Mouse (Mus musculus): ENCODE data around the gene Scgb3a1. TPM values are rescaled to one million over a fixed set of nuclear protein-coding genes. Genes with fewer than 3 reads are reported as not detected.

Gene Scgb3a1
- polyA plus RNA-seq (2014; fragmentation: Nextera tagmentation; extraction: Ambion mirVana): not detected in 2 replicates

- no peak for DNase-seq (ENCODE audit: low spot score)
- H3K4me1 ChIP-seq (replicated peaks; ENCODE audit: control insufficient read depth, insufficient read depth, low read length): 0 out of 2 replicates have a peak, but pooled peaks cover 10% of the 10 kb centered on the region
- no peak within 1 kb of the TSS for H3K4me3 ChIP-seq (ENCODE audit: low read depth, low read length)
- no peak within 1 kb of the TSS for H3K9ac ChIP-seq (ENCODE audit: low read depth, low read length)
- H3K27ac ChIP-seq (ENCODE audit: low read depth, low read length): no peak within 1 kb of the TSS
- no peaks in the 10 kb centered on the region for H3K9me3 ChIP-seq (ENCODE audit: control insufficient read depth, low read length)
- no peaks in the 10 kb centered on the region for H3K27me3 ChIP-seq (replicated peaks; ENCODE audit: control insufficient read depth, insufficient read depth, low read length)
- H3K36me3 ChIP-seq (ENCODE audit: control insufficient read depth, insufficient read depth, low read length): no peaks in the 10 kb centered on the region; the same call in 1 of the 2 replicates
- no peak for ATAC-seq (replicated peaks; ENCODE audit: low FRiP score)
- 63% methylated on average over 5 of the region's 5 CpGs for whole genome bisulfite sequencing
- no peak within 1 kb of the TSS for H3K4me2 ChIP-seq
Observed at GRCm38 (mm10) chr11:49663310-49663709, at the start of gene Scgb3a1. Gene Scgb3a1, plus strand, starts transcription at chr11:49663610.

GRCm38 (mm10) chr11:49615856-49616725 is 47.3 kb upstream of the Scgb3a1 start:
- Histone ChIP-seq H3K4me2 (no peak overlapping the region), H3K27ac (ENCODE audit: low read depth, low read length) (no peak overlapping the region), H3K27me3 (replicated peaks; ENCODE audit: control insufficient read depth, insufficient read depth, low read length) (peaks cover 14% of the 10 kb centered on the region), H3K9me3 (ENCODE audit: control insufficient read depth, low read length) (no peaks in the 10 kb centered on the region), H3K4me3 (ENCODE audit: low read depth, low read length) (no peak overlapping the region), H3K4me1 (replicated peaks; ENCODE audit: control insufficient read depth, insufficient read depth, low read length) (no peaks in the 10 kb centered on the region), H3K9ac (ENCODE audit: low read depth, low read length) (no peak overlapping the region), H3K36me3 (ENCODE audit: control insufficient read depth, insufficient read depth, low read length) (no peaks in the 10 kb centered on the region)
- ATAC-seq (replicated peaks; ENCODE audit: low FRiP score): no peak
- peak; percentile 26 for DNase-seq (ENCODE audit: low spot score)
- WGBS: 79% methylated on average over 10 of the region's 10 CpGs

- 37% methylated on average over 8 of the region's 8 CpGs for WGBS
- Histone ChIP-seq H3K9me3 (ENCODE audit: control insufficient read depth, low read length) (no peaks in the 10 kb centered on the region), H3K36me3 (ENCODE audit: control insufficient read depth, insufficient read depth, low read length) (no peaks in the 10 kb centered on the region), H3K27me3 (replicated peaks; ENCODE audit: control insufficient read depth, insufficient read depth, low read length) (peaks cover 6% of the 10 kb centered on the region), H3K4me3 (ENCODE audit: low read depth, low read length) (no peak overlapping the region), H3K4me2 (no peak overlapping the region), H3K4me1 (replicated peaks; ENCODE audit: control insufficient read depth, insufficient read depth, low read length) (no peaks in the 10 kb centered on the region), H3K9ac (ENCODE audit: low read depth, low read length) (no peak overlapping the region), H3K27ac (ENCODE audit: low read depth, low read length) (no peak overlapping the region)
- ATAC-seq (replicated peaks; ENCODE audit: low FRiP score): no peak
- DNase-seq (ENCODE audit: low spot score): no peak
Observed at GRCm38 (mm10) chr11:49618476-49618875, 44.9 kb upstream of the Scgb3a1 start.

- ATAC-seq (replicated peaks; ENCODE audit: low FRiP score) (no peak), DNase-seq (ENCODE audit: low spot score) (no peak)
- no peak overlapping the region for H3K4me3 ChIP-seq (ENCODE audit: low read depth, low read length)
- H3K4me2 ChIP-seq: no peak overlapping the region
- no peaks in the 10 kb centered on the region for H3K27me3 ChIP-seq (replicated peaks; ENCODE audit: control insufficient read depth, insufficient read depth, low read length)
- WGBS: 80% methylated on average over 5 of the region's 5 CpGs
- H3K27ac ChIP-seq (ENCODE audit: low read depth, low read length): no peak overlapping the region
- H3K4me1 ChIP-seq (replicated peaks; ENCODE audit: control insufficient read depth, insufficient read depth, low read length): no peaks in the 10 kb centered on the region
- no peaks in the 10 kb centered on the region for H3K9me3 ChIP-seq (ENCODE audit: control insufficient read depth, low read length)
- H3K9ac ChIP-seq (ENCODE audit: low read depth, low read length): no peak overlapping the region
- no peaks in the 10 kb centered on the region for H3K36me3 ChIP-seq (ENCODE audit: control insufficient read depth, insufficient read depth, low read length)
Observed at GRCm38 (mm10) chr11:49621953-49622352, 41.5 kb upstream of the Scgb3a1 start.

- no peaks in the 10 kb centered on the region for H3K9me3 ChIP-seq (ENCODE audit: control insufficient read depth, low read length)
- 58% methylated on average over 3 of the region's 3 CpGs for WGBS
Observed at GRCm38 (mm10) chr11:49624156-49624555, 39.3 kb upstream of the Scgb3a1 start.

GRCm38 (mm10) chr11:49625863-49626262 is 37.5 kb upstream of the Scgb3a1 start:
- DNase-seq (ENCODE audit: low spot score): no peak
- Histone ChIP-seq H3K9ac (ENCODE audit: low read depth, low read length) (no peak overlapping the region), H3K36me3 (ENCODE audit: control insufficient read depth, insufficient read depth, low read length) (no peaks in the 10 kb centered on the region), H3K27me3 (replicated peaks; ENCODE audit: control insufficient read depth, insufficient read depth, low read length) (no peaks in the 10 kb centered on the region), H3K4me2 (no peak overlapping the region), H3K4me3 (ENCODE audit: low read depth, low read length) (no peak overlapping the region), H3K4me1 (replicated peaks; ENCODE audit: control insufficient read depth, insufficient read depth, low read length) (no peaks in the 10 kb centered on the region), H3K9me3 (ENCODE audit: control insufficient read depth, low read length) (no peaks in the 10 kb centered on the region), H3K27ac (ENCODE audit: low read depth, low read length) (no peak overlapping the region)
- WGBS: 68% methylated on average over 15 of the region's 15 CpGs
- no peak for ATAC-seq (replicated peaks; ENCODE audit: low FRiP score)

More at GRCm38 (mm10) chr11:49624156-49624555, 39.3 kb upstream of the Scgb3a1 start:
- H3K27ac ChIP-seq (ENCODE audit: low read depth, low read length): no peak overlapping the region
- no peaks in the 10 kb centered on the region for H3K4me1 ChIP-seq (replicated peaks; ENCODE audit: control insufficient read depth, insufficient read depth, low read length)
- H3K36me3 ChIP-seq (ENCODE audit: control insufficient read depth, insufficient read depth, low read length): no peaks in the 10 kb centered on the region
- H3K9ac ChIP-seq (ENCODE audit: low read depth, low read length): no peak overlapping the region
- no peak overlapping the region for H3K4me2 ChIP-seq
- no peak overlapping the region for H3K4me3 ChIP-seq (ENCODE audit: low read depth, low read length)
- peak; percentile 54; the same call in 1 of the 2 replicates for ATAC-seq (replicated peaks; ENCODE audit: low FRiP score)
- no peak for DNase-seq (ENCODE audit: low spot score)
- H3K27me3 ChIP-seq (replicated peaks; ENCODE audit: control insufficient read depth, insufficient read depth, low read length): no peaks in the 10 kb centered on the region

- no peak for DNase-seq (ENCODE audit: low spot score)
- ATAC-seq (replicated peaks; ENCODE audit: low FRiP score): no peak
- 84% methylated on average over 8 of the region's 8 CpGs for whole genome bisulfite sequencing
- H3K4me2 ChIP-seq: no peak overlapping the region
- no peaks in the 10 kb centered on the region for H3K27me3 ChIP-seq (replicated peaks; ENCODE audit: control insufficient read depth, insufficient read depth, low read length)
- no peaks in the 10 kb centered on the region for H3K36me3 ChIP-seq (ENCODE audit: control insufficient read depth, insufficient read depth, low read length)
- no peak overlapping the region for H3K9ac ChIP-seq (ENCODE audit: low read depth, low read length)
- H3K9me3 ChIP-seq (ENCODE audit: control insufficient read depth, low read length): no peaks in the 10 kb centered on the region
- H3K4me1 ChIP-seq (replicated peaks; ENCODE audit: control insufficient read depth, insufficient read depth, low read length): no peaks in the 10 kb centered on the region
- no peak overlapping the region for H3K4me3 ChIP-seq (ENCODE audit: low read depth, low read length)
- no peak overlapping the region; the same call in 1 of the 2 replicates for H3K27ac ChIP-seq (ENCODE audit: low read depth, low read length)
Observed at GRCm38 (mm10) chr11:49626748-49627147, 36.7 kb upstream of the Scgb3a1 start.

GRCm38 (mm10) chr11:49631154-49631553 is 32.3 kb upstream of the Scgb3a1 start:
- peaks cover 23% of the 10 kb centered on the region for H3K27me3 ChIP-seq (replicated peaks; ENCODE audit: control insufficient read depth, insufficient read depth, low read length)
- no peak overlapping the region for H3K27ac ChIP-seq (ENCODE audit: low read depth, low read length)
- H3K4me1 ChIP-seq (replicated peaks; ENCODE audit: control insufficient read depth, insufficient read depth, low read length): peaks cover 5% of the 10 kb centered on the region; the same call in 1 of the 2 replicates
- H3K4me3 ChIP-seq (ENCODE audit: low read depth, low read length): no peak overlapping the region
- H3K9ac ChIP-seq (ENCODE audit: low read depth, low read length): no peak overlapping the region
- WGBS: 26% methylated on average over 3 of the region's 3 CpGs
- ATAC-seq (replicated peaks; ENCODE audit: low FRiP score) (no peak), DNase-seq (ENCODE audit: low spot score) (no peak)
- no peak overlapping the region for H3K4me2 ChIP-seq
- H3K9me3 ChIP-seq (ENCODE audit: control insufficient read depth, low read length): no peaks in the 10 kb centered on the region
- H3K36me3 ChIP-seq (ENCODE audit: control insufficient read depth, insufficient read depth, low read length): no peaks in the 10 kb centered on the region

- H3K4me1 ChIP-seq (replicated peaks; ENCODE audit: control insufficient read depth, insufficient read depth, low read length): peaks cover 5% of the 10 kb centered on the region; the same call in 1 of the 2 replicates
- H3K27ac ChIP-seq (ENCODE audit: low read depth, low read length): no peak overlapping the region
- DNase-seq (ENCODE audit: low spot score): no peak
- H3K27me3 ChIP-seq (replicated peaks; ENCODE audit: control insufficient read depth, insufficient read depth, low read length): peaks cover 33% of the 10 kb centered on the region
- H3K36me3 ChIP-seq (ENCODE audit: control insufficient read depth, insufficient read depth, low read length): no peaks in the 10 kb centered on the region
- no peak overlapping the region for H3K9ac ChIP-seq (ENCODE audit: low read depth, low read length)
- no peak for ATAC-seq (replicated peaks; ENCODE audit: low FRiP score)
- no peaks in the 10 kb centered on the region for H3K9me3 ChIP-seq (ENCODE audit: control insufficient read depth, low read length)
- H3K4me3 ChIP-seq (ENCODE audit: low read depth, low read length): no peak overlapping the region
- no peak overlapping the region for H3K4me2 ChIP-seq
- WGBS: 23% methylated on average over 2 of the region's 2 CpGs
Observed at GRCm38 (mm10) chr11:49632256-49632655, 31.2 kb upstream of the Scgb3a1 start.
